Mouse (Mus musculus) heart, embryonic 11.5 days (tissue): ENCODE measurements at regions not wholly inside any gene's neighbourhood (a gene's known extent, or its start where the extent isn't known, plus 50 kb on each side); places are given as distances from the start of the nearest gene placed in this dataset. TPM values are rescaled to one million over a fixed set of nuclear protein-coding genes. Genes with fewer than 3 reads are reported as not detected.

Source experiments
- ATAC-seq: fragments of 200-750 bp; cut with Nextera tagmentation; replicated peaks from 2 replicates; pipeline ENCODE4 v1.8.0; 2017; ENCODE audit warnings: moderate library complexity; ENCODE audit not compliant: insufficient number of reproducible peaks, low FRiP score, low TSS enrichment
- H3K27ac ChIP-seq: fragments of 300-500 bp; sonication (generic); 2 replicates; pipeline ENCODE4 v1.5.1; 2014; ENCODE audit warnings: mild to moderate bottlenecking, low read depth, low read length
- H3K27me3 ChIP-seq: fragments of 300-500 bp; sonication (generic); 2 replicates; pipeline ENCODE4 v1.6.1; 2014; ENCODE audit warnings: mild to moderate bottlenecking, low read length, mixed read lengths; ENCODE audit not compliant: control insufficient read depth, insufficient read depth
- H3K36me3 ChIP-seq: fragments of 300-500 bp; sonication (generic); 2 replicates; pipeline ENCODE4 v1.6.1; 2014; ENCODE audit warnings: mild to moderate bottlenecking, low read length, moderate library complexity, mixed read lengths; ENCODE audit not compliant: control insufficient read depth, insufficient read depth
- H3K4me1 ChIP-seq: fragments of 300-500 bp; sonication (generic); 2 replicates; pipeline ENCODE4 v1.6.1; 2014; ENCODE audit warnings: low read length; ENCODE audit not compliant: control insufficient read depth, insufficient read depth
- H3K4me2 ChIP-seq: fragments of 300-500 bp; sonication (generic); 2 replicates; pipeline ENCODE4 v1.6.1; 2014; ENCODE audit warnings: mild to moderate bottlenecking, moderate library complexity
- H3K4me3 ChIP-seq: fragments of 300-500 bp; sonication (generic); 2 replicates; pipeline ENCODE4 v1.5.1; 2014; ENCODE audit warnings: low read depth, low read length
- H3K9ac ChIP-seq: fragments of 300-500 bp; sonication (generic); 2 replicates; pipeline ENCODE4 v1.6.1; 2014; ENCODE audit warnings: mild to moderate bottlenecking, low read depth, low read length, moderate library complexity
- H3K9me3 ChIP-seq: fragments of 300-500 bp; sonication (generic); replicated peaks from 2 replicates; pipeline ENCODE4 v1.6.1; 2016; ENCODE audit warnings: low read length; ENCODE audit not compliant: control insufficient read depth
- WGBS: fragments of 180-500 bp; shearing (Covaris S2); extraction: QIAGEN DNeasy Blood & Tissue Kit; methylation state at CpG from one replicate; pipeline ENCODE4 v1.1.7; 2014; ENCODE audit not compliant: insufficient replicate concordance; 5-methylcytosine and 5-hydroxymethylcytosine counted together
- microRNA-seq: library from miRNA; unstranded; fragments of <30 nt; microRNA quantifications from one replicate; pipeline ENCODE4, GENCODE M21; 2016; ENCODE audit warnings: borderline number of aligned reads

DNA sequence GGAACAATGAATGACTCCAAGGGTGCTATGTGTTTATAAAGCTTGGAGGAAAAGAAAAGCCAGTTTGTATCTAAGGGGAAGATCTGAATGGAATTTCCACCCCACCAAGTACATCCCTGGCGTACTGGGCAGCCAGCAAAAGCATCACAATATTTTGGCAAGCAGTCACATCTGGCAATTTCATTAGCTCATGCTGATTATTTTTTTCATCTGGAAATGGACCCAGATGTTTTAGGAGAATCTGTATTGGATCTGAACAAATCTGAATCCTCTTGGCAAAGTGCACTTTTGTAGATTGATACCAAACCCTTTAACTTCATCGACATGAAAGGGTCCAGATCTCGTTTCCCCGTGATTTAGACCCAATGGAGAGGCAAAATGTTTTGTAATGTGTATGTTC is 207.1 kb downstream of the Epha4 start:
- 77% methylated on average over 4 of the region's 4 CpGs for WGBS
- Histone ChIP-seq H3K27ac (no peak overlapping the region), H3K9me3 (no peaks in the 10 kb centered on the region)

DNA sequence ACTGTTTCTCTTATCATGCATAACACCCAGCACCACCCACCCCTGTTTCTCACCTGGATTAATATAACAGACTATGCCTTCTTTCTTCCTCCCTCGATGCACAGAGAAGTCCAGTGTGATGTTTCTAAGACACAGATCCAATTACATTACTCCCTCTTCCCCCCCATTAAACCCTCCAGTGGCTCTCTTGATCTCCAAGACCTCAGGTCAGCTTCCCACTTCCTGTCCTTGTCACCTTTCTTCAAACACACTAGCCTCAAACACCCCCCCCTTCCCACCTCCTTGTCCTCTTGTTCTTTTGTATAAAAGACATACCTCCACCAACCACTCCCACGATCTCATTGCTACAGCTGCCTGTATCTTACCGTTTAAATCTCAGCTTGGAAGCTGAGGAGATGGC is 201.8 kb downstream of the Epha4 start:
- Histone ChIP-seq H3K4me3 (no peak overlapping the region), H3K27me3 (no peaks in the 10 kb centered on the region), H3K36me3 (no peaks in the 10 kb centered on the region), H3K9ac (no peak overlapping the region), H3K27ac (no peak overlapping the region), H3K9me3 (no peaks in the 10 kb centered on the region), H3K4me1 (no peaks in the 10 kb centered on the region), H3K4me2 (no peak overlapping the region)
- no peak for ATAC-seq
- WGBS = 61% methylated on average over 3 of the region's 3 CpGs

More for the DNA sequence above, 207.1 kb downstream of the Epha4 start:
- no peak overlapping the region for H3K9ac ChIP-seq
- no peak overlapping the region for H3K4me2 ChIP-seq
- H3K4me1 ChIP-seq = no peaks in the 10 kb centered on the region
- ATAC-seq = no peak
- no peak overlapping the region for H3K4me3 ChIP-seq
- H3K36me3 ChIP-seq = no peaks in the 10 kb centered on the region
- no peaks in the 10 kb centered on the region for H3K27me3 ChIP-seq

DNA sequence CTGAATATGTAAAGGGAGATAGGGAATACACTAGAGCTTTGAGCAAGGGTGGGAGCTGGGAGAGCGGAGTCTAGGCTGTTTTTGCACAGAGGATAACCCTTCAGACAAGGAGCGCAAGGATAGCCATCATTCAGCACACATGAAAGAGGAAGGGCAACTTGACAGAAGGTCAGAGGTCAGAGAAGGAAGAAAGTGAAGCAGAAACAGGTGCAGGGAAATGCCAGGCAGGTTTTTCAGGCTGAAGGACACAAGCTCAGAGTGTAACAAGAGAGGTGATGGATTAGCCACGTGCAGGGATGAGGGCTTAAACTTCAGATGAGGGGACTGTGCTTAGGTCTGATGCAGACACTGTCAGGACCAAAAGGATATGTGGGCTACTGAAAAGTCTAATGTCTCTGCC is 199.5 kb downstream of the Epha4 start:
- H3K27me3 ChIP-seq = no peaks in the 10 kb centered on the region
- no peak overlapping the region for H3K4me3 ChIP-seq
- H3K27ac ChIP-seq = no peak overlapping the region
- no peaks in the 10 kb centered on the region for H3K9me3 ChIP-seq
- 65% methylated on average over 3 of the region's 3 CpGs for WGBS
- H3K4me1 ChIP-seq = no peaks in the 10 kb centered on the region
- H3K36me3 ChIP-seq = no peaks in the 10 kb centered on the region
- no peak overlapping the region for H3K9ac ChIP-seq
- H3K4me2 ChIP-seq = no peak overlapping the region
- no peak for ATAC-seq

DNA sequence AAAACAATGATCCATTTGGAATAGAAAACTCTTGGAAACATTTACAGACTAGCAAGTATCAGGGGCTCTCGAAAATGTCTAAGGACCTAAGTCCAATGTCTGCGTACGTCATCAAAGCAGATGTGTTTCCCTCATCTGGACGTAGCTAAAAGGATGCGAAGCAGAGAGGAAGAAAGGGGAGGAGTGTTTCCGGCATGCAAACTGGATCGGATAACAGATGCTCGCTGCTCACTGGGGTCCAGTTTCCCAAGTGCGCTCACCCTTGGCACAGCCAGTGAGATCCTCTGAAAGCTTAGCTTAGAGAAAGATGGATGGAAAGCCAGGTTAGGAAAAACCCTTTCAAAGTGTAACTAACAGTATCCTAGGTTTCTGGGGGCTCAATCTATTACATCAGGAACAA is 198.7 kb downstream of the Epha4 start:
- no peaks in the 10 kb centered on the region for H3K27me3 ChIP-seq
- ATAC-seq = no peak
- no peak overlapping the region for H3K27ac ChIP-seq
- H3K4me1 ChIP-seq = no peaks in the 10 kb centered on the region
- no peaks in the 10 kb centered on the region for H3K9me3 ChIP-seq
- no peaks in the 10 kb centered on the region for H3K36me3 ChIP-seq
- H3K4me3 ChIP-seq = no peak overlapping the region
- no peak overlapping the region for H3K9ac ChIP-seq
- 54% methylated on average over 9 of the region's 9 CpGs for WGBS
- H3K4me2 ChIP-seq = no peak overlapping the region

Small RNA genes in the stretch of these regions (microRNA-seq; reads per million reads assigned to microRNA genes)
- not detected for gene Mir6343
